Mouse (Mus musculus) midbrain, embryonic 13.5 days (tissue): ENCODE results near the gene 3425401B19Rik. TPM values are rescaled to one million over a fixed set of nuclear protein-coding genes. Genes with fewer than 3 reads are reported as not detected.

Experiments
- ATAC-seq: fragments of 200-750 bp; cut with Nextera tagmentation; 2 replicates; pipeline ENCODE4 v1.8.0; 2017; ENCODE audit warnings: mild to moderate bottlenecking, moderate TSS enrichment, moderate library complexity
- H3K27ac ChIP-seq: fragments of 300-500 bp; sonication (generic); 2 replicates; pipeline ENCODE4 v1.5.1; 2015; ENCODE audit warnings: inconsistent platforms, mild to moderate bottlenecking, moderate library complexity
- H3K27me3 ChIP-seq: fragments of 300-500 bp; sonication (generic); 2 replicates; pipeline ENCODE4 v1.6.1; 2015; ENCODE audit warnings: mild to moderate bottlenecking, inconsistent platforms
- H3K36me3 ChIP-seq: fragments of 300-500 bp; sonication (generic); 2 replicates; pipeline ENCODE4 v1.6.1; 2015; ENCODE audit warnings: mild to moderate bottlenecking, inconsistent platforms
- H3K4me1 ChIP-seq: fragments of 300-500 bp; sonication (generic); replicated peaks from 2 replicates; pipeline ENCODE4 v1.6.1; 2015; ENCODE audit warnings: inconsistent platforms
- H3K4me2 ChIP-seq: fragments of 300-500 bp; sonication (generic); replicated peaks from 2 replicates; pipeline ENCODE4 v1.6.1; 2015; ENCODE audit warnings: moderate library complexity, mild to moderate bottlenecking, inconsistent platforms
- H3K4me3 ChIP-seq: fragments of 300-500 bp; sonication (generic); replicated peaks from 2 replicates; pipeline ENCODE4 v1.5.1; 2015; ENCODE audit warnings: mild to moderate bottlenecking, inconsistent platforms
- H3K9ac ChIP-seq: fragments of 300-500 bp; sonication (generic); replicated peaks from 2 replicates; pipeline ENCODE4 v1.6.1; 2015; ENCODE audit warnings: mild to moderate bottlenecking, inconsistent platforms
- H3K9me3 ChIP-seq: fragments of 300-500 bp; sonication (generic); 2 replicates; pipeline ENCODE4 v1.6.1; 2016; ENCODE audit warnings: mild to moderate bottlenecking, inconsistent platforms
- WGBS: fragments of 180-500 bp; shearing (Covaris S2); methylation state at CpG from one replicate; pipeline ENCODE4 v1.1.7; 2015; 5-methylcytosine and 5-hydroxymethylcytosine counted together
- polyA plus RNA-seq: library from polyadenylated mRNA; unstranded; fragments of >200 nt; fragmentation: Nextera tagmentation; extraction: Ambion mirVana; gene quantifications from 2 replicates; pipeline ENCODE4 v1.2.1, GENCODE M21; 2015

Gene 3425401B19Rik
- not detected in 2 replicates for polyA plus RNA-seq

- H3K27ac ChIP-seq, result no peak within 1 kb of the TSS
- peaks cover 21% of the 10 kb centered on the region for H3K4me1 ChIP-seq
- no peaks in the 10 kb centered on the region for H3K27me3 ChIP-seq
- no peak within 1 kb of the TSS for H3K4me3 ChIP-seq
- H3K36me3 ChIP-seq, result no peaks in the 10 kb centered on the region
- no peak for ATAC-seq
- no peak within 1 kb of the TSS for H3K9ac ChIP-seq
- peak within 1 kb of the TSS; percentile 16 for H3K4me2 ChIP-seq
- H3K9me3 ChIP-seq, result no peaks in the 10 kb centered on the region
- WGBS, result 73% methylated on average over 16 of the region's 16 CpGs
These were observed at the start of gene 3425401B19Rik for GRCm38 (mm10) chr14:32685124-32685826. TSS of gene 3425401B19Rik (minus strand) at chr14:32685293.

DNA sequence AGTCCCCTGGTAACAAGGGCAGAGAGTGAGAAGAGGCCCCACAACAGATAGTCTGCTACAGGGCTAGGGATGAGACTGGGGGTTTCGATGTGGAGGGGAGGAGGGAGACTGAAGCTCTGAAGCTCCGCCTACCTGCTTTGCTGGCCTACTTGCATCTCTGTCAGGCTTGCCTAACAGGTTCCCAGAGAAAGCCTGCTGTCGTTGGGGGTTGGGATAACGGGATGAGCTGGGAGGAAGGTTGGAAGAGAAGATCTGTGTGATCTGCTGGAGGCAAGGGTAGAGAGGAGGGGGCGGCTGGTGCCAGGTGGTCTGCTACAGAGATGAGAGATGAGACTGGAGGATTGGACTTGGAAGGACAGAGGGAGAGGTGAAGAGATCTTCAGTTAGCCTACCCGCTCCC lies 47.9 kb upstream of the 3425401B19Rik start:
- no peak overlapping the region for H3K4me2 ChIP-seq
- H3K9ac ChIP-seq, result no peak overlapping the region
- H3K9me3 ChIP-seq, result no peaks in the 10 kb centered on the region
- no peak overlapping the region for H3K4me3 ChIP-seq
- WGBS, result 45% methylated on average over 6 of the region's 6 CpGs
- H3K36me3 ChIP-seq, result no peaks in the 10 kb centered on the region
- H3K4me1 ChIP-seq, result no peaks in the 10 kb centered on the region
- H3K27ac ChIP-seq, result no peak overlapping the region
- no peak for ATAC-seq
- no peaks in the 10 kb centered on the region for H3K27me3 ChIP-seq

DNA sequence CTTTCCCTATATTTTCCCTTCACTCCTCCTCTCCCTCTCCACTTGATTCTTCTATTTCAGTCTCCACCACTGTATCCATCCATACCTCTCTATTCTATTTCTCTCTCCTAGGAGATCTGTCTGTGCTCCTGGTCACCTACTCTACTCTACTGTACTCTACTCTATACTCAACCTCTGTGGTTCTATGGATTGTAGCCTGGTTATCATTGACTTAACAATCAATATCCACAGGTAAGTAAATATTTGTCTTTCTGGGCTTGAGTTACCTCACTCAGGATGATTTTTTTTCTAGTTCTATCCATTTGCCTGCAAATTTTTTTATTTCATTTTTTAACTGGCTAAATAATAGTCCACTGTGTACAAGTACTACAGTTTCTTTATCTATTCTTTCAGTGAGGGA lies 41.8 kb upstream of the 3425401B19Rik start:
- Histone ChIP-seq H3K9ac (no peak overlapping the region), H3K4me3 (no peak overlapping the region)
- no peak for ATAC-seq

GRCm38 (mm10) chr14:32721461-32721860 lies 36.4 kb upstream of the 3425401B19Rik start:
- Histone ChIP-seq H3K9ac (no peak overlapping the region), H3K4me3 (no peak overlapping the region), H3K27ac (no peak overlapping the region), H3K9me3 (no peaks in the 10 kb centered on the region), H3K27me3 (no peaks in the 10 kb centered on the region), H3K4me2 (no peak overlapping the region), H3K4me1 (no peaks in the 10 kb centered on the region), H3K36me3 (no peaks in the 10 kb centered on the region)
- WGBS, result 59% methylated on average over 1 of the region's 1 CpGs
- ATAC-seq, result no peak

More for the DNA sequence above, 41.8 kb upstream of the 3425401B19Rik start:
- no peaks in the 10 kb centered on the region for H3K4me1 ChIP-seq
- H3K9me3 ChIP-seq, result no peaks in the 10 kb centered on the region
- H3K4me2 ChIP-seq, result no peak overlapping the region
- no peaks in the 10 kb centered on the region for H3K36me3 ChIP-seq
- H3K27ac ChIP-seq, result no peak overlapping the region
- no peaks in the 10 kb centered on the region for H3K27me3 ChIP-seq

- H3K4me1 ChIP-seq, result no peaks in the 10 kb centered on the region
- H3K27me3 ChIP-seq, result no peaks in the 10 kb centered on the region
- 89% methylated on average over 6 of the region's 6 CpGs for WGBS
- H3K4me3 ChIP-seq, result no peak overlapping the region
- no peak overlapping the region for H3K4me2 ChIP-seq
- no peaks in the 10 kb centered on the region for H3K36me3 ChIP-seq
- H3K27ac ChIP-seq, result no peak overlapping the region
- H3K9me3 ChIP-seq, result no peaks in the 10 kb centered on the region
- H3K9ac ChIP-seq, result no peak overlapping the region
- ATAC-seq, result no peak
These were observed 31.8 kb upstream of the 3425401B19Rik start for GRCm38 (mm10) chr14:32716763-32717439.

DNA sequence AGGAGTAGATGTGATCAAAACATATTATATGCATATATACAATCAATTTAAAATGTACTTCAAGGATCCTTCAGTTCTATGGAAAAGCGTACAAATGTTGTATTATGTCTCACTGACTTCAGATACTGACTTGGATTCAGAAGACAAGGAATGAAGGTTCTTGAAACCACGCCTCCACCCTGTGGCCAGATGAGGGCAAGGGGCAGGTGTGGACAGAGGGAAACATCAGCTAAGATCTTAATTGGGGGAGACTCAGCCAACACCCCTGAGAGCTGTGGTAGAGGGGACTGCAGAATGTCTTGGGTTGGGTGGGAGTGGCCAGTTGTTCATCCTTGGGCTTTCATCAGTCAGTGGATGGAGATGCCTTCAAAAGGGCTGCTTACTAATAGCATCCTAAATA lies 30.4 kb upstream of the 3425401B19Rik start:
- Histone ChIP-seq H3K27ac (no peak overlapping the region), H3K36me3 (no peaks in the 10 kb centered on the region), H3K9ac (no peak overlapping the region), H3K4me1 (no peaks in the 10 kb centered on the region), H3K9me3 (no peaks in the 10 kb centered on the region), H3K27me3 (no peaks in the 10 kb centered on the region), H3K4me2 (no peak overlapping the region), H3K4me3 (no peak overlapping the region)
- no peak for ATAC-seq
- 95% methylated on average over 2 of the region's 2 CpGs for WGBS

GRCm38 (mm10) chr14:32715076-32715475 lies 30.0 kb upstream of the 3425401B19Rik start:
- Histone ChIP-seq H3K9ac (no peak overlapping the region), H3K4me1 (no peaks in the 10 kb centered on the region), H3K27ac (no peak overlapping the region), H3K4me2 (no peak overlapping the region), H3K27me3 (no peaks in the 10 kb centered on the region), H3K36me3 (no peaks in the 10 kb centered on the region), H3K4me3 (no peak overlapping the region), H3K9me3 (no peaks in the 10 kb centered on the region)
- no peak for ATAC-seq
- 89% methylated on average over 6 of the region's 6 CpGs for WGBS

GRCm38 (mm10) chr14:32709861-32710260 lies 24.8 kb upstream of the 3425401B19Rik start:
- Histone ChIP-seq H3K9me3 (no peaks in the 10 kb centered on the region), H3K4me2 (no peak overlapping the region), H3K4me3 (no peak overlapping the region), H3K27me3 (no peaks in the 10 kb centered on the region), H3K4me1 (no peaks in the 10 kb centered on the region), H3K9ac (no peak overlapping the region), H3K27ac (no peak overlapping the region), H3K36me3 (no peaks in the 10 kb centered on the region)
- 95% methylated on average over 6 of the region's 6 CpGs for WGBS
- no peak for ATAC-seq

DNA sequence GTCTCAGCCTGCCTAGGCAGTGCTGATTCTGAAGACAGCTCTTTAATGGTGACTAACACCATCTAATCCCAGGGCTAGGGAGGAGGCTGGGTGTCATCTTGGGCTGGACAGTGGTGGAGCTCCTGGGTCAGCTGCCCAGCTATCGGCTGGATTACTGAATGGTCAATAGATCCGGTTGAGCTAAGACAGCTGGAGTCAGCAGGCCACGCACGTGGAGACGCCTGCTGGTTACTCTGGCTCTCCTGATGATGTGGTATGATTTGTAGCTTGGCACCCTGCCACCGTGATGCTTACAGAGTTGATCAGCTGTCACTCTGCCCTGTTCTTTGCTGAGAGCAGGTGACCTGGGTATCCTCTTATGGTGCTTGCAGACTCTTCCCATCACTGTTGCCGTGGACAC lies 23.7 kb upstream of the 3425401B19Rik start:
- H3K36me3 ChIP-seq, result no peaks in the 10 kb centered on the region
- whole genome bisulfite sequencing, result 81% methylated on average over 7 of the region's 7 CpGs
- H3K9ac ChIP-seq, result no peak overlapping the region
- H3K27ac ChIP-seq, result no peak overlapping the region
- no peaks in the 10 kb centered on the region for H3K4me1 ChIP-seq
- no peak overlapping the region for H3K4me3 ChIP-seq
- ATAC-seq, result no peak
- H3K4me2 ChIP-seq, result no peak overlapping the region
- no peaks in the 10 kb centered on the region for H3K9me3 ChIP-seq
- no peaks in the 10 kb centered on the region for H3K27me3 ChIP-seq

- no peak overlapping the region for H3K4me2 ChIP-seq
- no peaks in the 10 kb centered on the region for H3K4me1 ChIP-seq
- no peak overlapping the region for H3K9ac ChIP-seq
- no peaks in the 10 kb centered on the region for H3K36me3 ChIP-seq
- no peaks in the 10 kb centered on the region for H3K9me3 ChIP-seq
- ATAC-seq, result no peak
- 84% methylated on average over 8 of the region's 8 CpGs for WGBS
- no peak overlapping the region for H3K27ac ChIP-seq
- H3K4me3 ChIP-seq, result no peak overlapping the region
- H3K27me3 ChIP-seq, result no peaks in the 10 kb centered on the region
These were observed 22.8 kb upstream of the 3425401B19Rik start for GRCm38 (mm10) chr14:32707938-32708337.

DNA sequence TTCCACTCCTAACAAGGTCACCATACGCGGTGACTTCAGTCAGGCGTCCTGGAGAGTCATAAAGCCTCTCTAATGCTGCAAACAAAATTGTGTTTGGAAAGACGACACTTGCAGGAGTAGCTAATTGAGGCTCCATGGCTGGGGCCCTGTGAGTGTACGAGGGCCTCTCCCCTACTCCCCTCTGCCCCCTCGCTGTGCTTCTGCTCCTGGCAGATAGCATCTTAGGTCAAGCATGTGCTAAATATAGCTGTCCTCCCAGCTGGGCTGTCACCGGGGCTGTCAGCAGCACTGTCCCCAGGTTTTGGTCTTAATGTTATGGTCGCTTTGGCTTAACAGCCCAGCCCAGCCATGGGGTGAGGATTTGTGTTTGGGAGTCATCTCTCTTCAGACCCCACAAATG lies 15.9 kb upstream of the 3425401B19Rik start:
- no peaks in the 10 kb centered on the region for H3K27me3 ChIP-seq
- H3K4me3 ChIP-seq, result no peak overlapping the region
- no peaks in the 10 kb centered on the region for H3K4me1 ChIP-seq
- H3K9me3 ChIP-seq, result no peaks in the 10 kb centered on the region
- ATAC-seq, result no peak
- 71% methylated on average over 8 of the region's 8 CpGs for WGBS
- H3K4me2 ChIP-seq, result no peak overlapping the region
- no peak overlapping the region for H3K27ac ChIP-seq
- no peaks in the 10 kb centered on the region for H3K36me3 ChIP-seq
- no peak overlapping the region for H3K9ac ChIP-seq

DNA sequence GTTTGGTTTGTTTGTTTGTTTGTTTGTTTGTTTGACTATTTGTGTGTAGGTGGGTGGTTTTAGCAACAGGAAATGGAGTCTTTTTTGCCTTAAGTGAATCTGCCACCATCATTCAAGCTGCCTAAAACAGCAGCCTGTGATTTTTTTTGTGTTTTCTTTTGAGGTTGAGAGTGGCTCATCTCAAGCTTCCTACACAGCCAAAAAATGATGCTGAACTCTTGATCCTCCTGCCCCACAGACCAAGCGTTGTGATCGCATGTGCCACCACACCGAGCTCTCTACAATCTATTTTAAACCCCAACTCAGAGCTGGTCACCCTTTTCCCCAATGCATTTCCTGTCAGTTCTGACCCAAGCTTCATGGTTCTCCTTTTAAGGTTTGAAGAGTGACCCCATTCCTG lies 13.5 kb upstream of the 3425401B19Rik start:
- H3K27ac ChIP-seq, result no peak overlapping the region
- H3K36me3 ChIP-seq, result no peaks in the 10 kb centered on the region
- WGBS, result 91% methylated on average over 3 of the region's 3 CpGs
- H3K9ac ChIP-seq, result no peak overlapping the region
- ATAC-seq, result no peak
- no peak overlapping the region for H3K4me2 ChIP-seq
- H3K4me1 ChIP-seq, result no peaks in the 10 kb centered on the region
- no peak overlapping the region for H3K4me3 ChIP-seq
- no peaks in the 10 kb centered on the region for H3K27me3 ChIP-seq
- H3K9me3 ChIP-seq, result no peaks in the 10 kb centered on the region
